ENCODE assay signal across 19 mouse cellular contexts in genomic region chr3:54822526-54822925, GRCm38 (mm10).
"Had no signal": no experiment of that assay in that cellular context is flagged by ENCODE, and none has a peak within 500 bp of the region (broad histone marks: within the 10 kb centered on the region; RNA-seq: fewer than 3 reads in every experiment).

No protein-coding gene starts in this region.

- H3K27me3 ChIP-seq: midbrain, embryonic 13.5 days; neural tube, embryonic 13.5 days had no signal

- H3K36me3 ChIP-seq: midbrain, embryonic 13.5 days; neural tube, embryonic 13.5 days had no signal

- H3K9me3 ChIP-seq: midbrain, embryonic 13.5 days; neural tube, embryonic 13.5 days had no signal

- H3K4me1 ChIP-seq: midbrain, embryonic 13.5 days; neural tube, embryonic 13.5 days had no signal

- H3K4me2 ChIP-seq: lung, embryonic 14.5 days; midbrain, embryonic 13.5 days; neural tube, embryonic 13.5 days had no signal

- H3K27ac ChIP-seq: layer of hippocampus, adult 2 months; left cerebral cortex, adult 2 months; liver, embryonic 14.5 days; macrophage; midbrain, embryonic 13.5 days; neural tube, embryonic 13.5 days had no signal

- H3K9ac ChIP-seq: liver, embryonic 14.5 days; liver, postnatal 0 days; lung, embryonic 14.5 days; midbrain, embryonic 13.5 days; neural tube, embryonic 13.5 days had no signal

- ATAC-seq: intestine, postnatal 0 days; liver, postnatal 0 days; lung, postnatal 0 days; midbrain, embryonic 13.5 days had no signal

- H3K4me3 ChIP-seq: layer of hippocampus, adult 2 months; left cerebral cortex, adult 2 months; midbrain, embryonic 13.5 days; myocyte; neural tube, embryonic 13.5 days had no signal

- DNase-seq: kidney, adult 2 months; kidney, postnatal 14 days; layer of hippocampus, postnatal 36 days; liver, postnatal 0 days; lung, embryonic 14.5 days; retina, postnatal 1 day; right cerebral cortex, postnatal 25 days; spleen, adult 18-20 months; thymus, adult 18-20 months; thymus, postnatal 36 days had no signal
